Mouse (Mus musculus) CH12.LX (cell line): Measurements from ENCODE around the gene Usp18. TPM values are rescaled to one million over a fixed set of nuclear protein-coding genes. Genes with fewer than 3 reads are reported as not detected.

ENCODE experiments used
- DNase-seq: peaks from one replicate; pipeline ENCODE4 v3.0.0-alpha.2; 2013; ENCODE audit errors: extremely low read depth
- H3K27ac ChIP-seq: 2 replicates; pipeline ENCODE4 v1.5.1; 2012; ENCODE audit warnings: low read depth, mild to moderate bottlenecking, control low read depth, moderate library complexity; ENCODE audit not compliant: insufficient read depth
- H3K27me3 ChIP-seq: replicated peaks from 2 replicates; pipeline ENCODE3; 2012; ENCODE audit warnings: inconsistent platforms
- H3K36me3 ChIP-seq, 2 experiments: replicated peaks in 1 of 2; 2 replicates each; pipeline versions ENCODE3 to v1.6.1; 2012; ENCODE audit warnings: inconsistent platforms in 1 of 2, low read length in 1 of 2, mild to moderate bottlenecking in 1 of 2, mixed read lengths in 1 of 2, moderate library complexity in 1 of 2; ENCODE audit not compliant: control insufficient read depth in 1 of 2, insufficient read depth in 1 of 2
- H3K4me1 ChIP-seq, 2 experiments: 2 replicates each; pipeline ENCODE4 v1.6.1; 2012; ENCODE audit warnings: inconsistent platforms in 1 of 2, moderate library complexity in 1 of 2; ENCODE audit not compliant: insufficient read depth in 2 of 2, control insufficient read depth in 1 of 2
- H3K4me2 ChIP-seq: 2 replicates; pipeline ENCODE4 v1.6.1; 2012; ENCODE audit warnings: low read depth, mild to moderate bottlenecking, control low read depth; ENCODE audit not compliant: poor library complexity, insufficient read depth, severe bottlenecking
- H3K4me3 ChIP-seq, 3 experiments: fragments of 150-350 bp in 1 of 3; sonication (generic) in 1 of 3; replicated peaks in 1 of 3; 2 replicates each; pipeline versions ENCODE3 to v1.5.1; 2011 to 2012; ENCODE audit warnings: low read depth in 2 of 3, low read length in 2 of 3, mild to moderate bottlenecking in 2 of 3, moderate library complexity in 2 of 3, control low read depth in 1 of 3, improper control_type of control experiment in 1 of 3, inconsistent platforms in 1 of 3, mixed read lengths in 1 of 3; ENCODE audit not compliant: poor library complexity in 1 of 3
- H3K79me2 ChIP-seq: replicated peaks from 2 replicates; pipeline ENCODE4 v1.6.1; 2012; ENCODE audit warnings: mild to moderate bottlenecking, moderate library complexity; ENCODE audit not compliant: control insufficient read depth, poor library complexity, insufficient read depth, severe bottlenecking; ENCODE audit errors: extremely low read depth
- H3K9ac ChIP-seq: 2 replicates; pipeline ENCODE4 v1.6.1; 2012; ENCODE audit warnings: low read depth, mild to moderate bottlenecking, control low read depth, moderate library complexity; ENCODE audit not compliant: insufficient read depth
- H3K9me3 ChIP-seq: replicated peaks from 2 replicates; pipeline ENCODE3; 2012; ENCODE audit warnings: low read length, inconsistent platforms, mixed read lengths
- BHLHE40 ChIP-seq: IDR thresholded peaks from 2 replicates; pipeline ENCODE4 v1.6.1; 2011; ENCODE audit warnings: mild to moderate bottlenecking, low read depth, low read length, improper control_type of control experiment
- CTCF ChIP-seq, 2 experiments: IDR thresholded peaks in 1 of 2; conservative IDR thresholded peaks in 1 of 2; 2 replicates each; pipeline ENCODE4 v1.5.1; 2011 to 2012; ENCODE audit warnings: low read depth in 2 of 2, low read length in 2 of 2, improper control_type of control experiment in 1 of 2, inconsistent platforms in 1 of 2, mild to moderate bottlenecking in 1 of 2, moderate library complexity in 1 of 2
- EP300 ChIP-seq: IDR thresholded peaks from 2 replicates; pipeline ENCODE4 v1.6.1; 2011; ENCODE audit warnings: low read length, improper control_type of control experiment
- HCFC1 ChIP-seq: IDR thresholded peaks from 2 replicates; pipeline ENCODE4 v1.6.1; 2012; ENCODE audit warnings: low read depth, mild to moderate bottlenecking, inconsistent platforms, low read length, improper control_type of control experiment
- IRF4 ChIP-seq: IDR thresholded peaks from 2 replicates; pipeline ENCODE4 v1.6.1; 2014; ENCODE audit warnings: low read depth, mild to moderate bottlenecking, inconsistent platforms, low read length, improper control_type of control experiment
- MAFK ChIP-seq: IDR thresholded peaks from 2 replicates; pipeline ENCODE4 v1.6.1; 2011; ENCODE audit warnings: low read length, improper control_type of control experiment; ENCODE audit not compliant: insufficient replicate concordance
- MAX ChIP-seq: IDR thresholded peaks from 2 replicates; pipeline ENCODE4 v1.6.1; 2011; ENCODE audit warnings: low read length, improper control_type of control experiment
- MAZ ChIP-seq: IDR thresholded peaks from 2 replicates; pipeline ENCODE4 v1.6.1; 2012; ENCODE audit warnings: low read depth, mild to moderate bottlenecking, inconsistent platforms, low read length, improper control_type of control experiment, moderate library complexity
- MYC ChIP-seq: IDR thresholded peaks from 2 replicates; pipeline ENCODE4 v1.6.1; 2011; ENCODE audit warnings: low read depth, mild to moderate bottlenecking, improper control_type of control experiment, low read length
- RAD21 ChIP-seq: IDR thresholded peaks from 2 replicates; pipeline ENCODE4 v1.6.1; 2011; ENCODE audit warnings: low read depth, mild to moderate bottlenecking, low read length, improper control_type of control experiment, moderate library complexity
- SIN3A ChIP-seq: IDR thresholded peaks from 2 replicates; pipeline ENCODE4 v1.6.1; 2012; ENCODE audit warnings: low read length, improper control_type of control experiment, inconsistent platforms
- SMC3 ChIP-seq: IDR thresholded peaks from 2 replicates; pipeline ENCODE4 v1.6.1; 2011; ENCODE audit warnings: low read depth, low read length, improper control_type of control experiment
- TCF12 ChIP-seq: IDR thresholded peaks from 2 replicates; pipeline ENCODE4 v1.6.1; 2014; ENCODE audit warnings: low read depth, mild to moderate bottlenecking, inconsistent platforms, low read length, improper control_type of control experiment
- UBTF ChIP-seq: IDR thresholded peaks from 2 replicates; pipeline ENCODE4 v1.6.1; 2012; ENCODE audit warnings: low read depth, mild to moderate bottlenecking, inconsistent platforms, low read length, improper control_type of control experiment, moderate library complexity
- USF1 ChIP-seq: IDR thresholded peaks from 2 replicates; pipeline ENCODE4 v1.6.1; 2014; ENCODE audit warnings: low read depth, mild to moderate bottlenecking, inconsistent platforms, low read length, improper control_type of control experiment
- USF2 ChIP-seq: conservative IDR thresholded peaks from 2 replicates; pipeline ENCODE4 v1.6.1; 2011; ENCODE audit warnings: low read depth, low read length, improper control_type of control experiment
- ZC3H11A ChIP-seq: IDR thresholded peaks from 2 replicates; pipeline ENCODE4 v1.6.1; 2012; ENCODE audit warnings: low read depth, mild to moderate bottlenecking, inconsistent platforms, low read length, improper control_type of control experiment
- ZNF384 ChIP-seq: IDR thresholded peaks from 2 replicates; pipeline ENCODE4 v1.6.1; 2012; ENCODE audit warnings: low read depth, low read length, improper control_type of control experiment, inconsistent platforms
- dilution Hi-C: fragments of 300-500 bp; cut with MboI; formaldehyde crosslinking; loops from 2 replicates; pipeline ENCODE4 v1.14.3; 2020; ENCODE audit warnings: low sequenced_read_pairs; ENCODE audit not compliant: extremely low pct_unique_long_range_greater_than_20kb, extremely low pct_ligation_motif_present
- in situ Hi-C: fragments of 300-500 bp; cut with MboI; formaldehyde crosslinking; loops from 3 replicates; pipeline ENCODE4 v1.14.3; 2019; ENCODE audit warnings: low sequenced_read_pairs, low pct_ligation_motif_present, low pct_unique_long_range_greater_than_20kb, mixed read lengths
- polyA plus RNA-seq: library from polyadenylated mRNA; unstranded; fragments of >175 nt; gene quantifications from 2 replicates; pipeline ENCODE4 v1.2.1, GENCODE M21; 2012; ENCODE audit warnings: low read depth; ENCODE audit not compliant: insufficient read length
- total RNA-seq, 2 experiments: library from RNA; depleted of rRNA; stranded (reverse); fragments of 300-350 nt in 1 of 2; fragments of >200 nt in 1 of 2; gene quantifications; 2 replicates each; pipeline ENCODE4 v1.2.3; 2012 to 2014

Usp18 gene
- total and polyA plus RNA-seq, 3 experiments, result 0.36 to 1.5 (median 1.3) TPM

DNA sequence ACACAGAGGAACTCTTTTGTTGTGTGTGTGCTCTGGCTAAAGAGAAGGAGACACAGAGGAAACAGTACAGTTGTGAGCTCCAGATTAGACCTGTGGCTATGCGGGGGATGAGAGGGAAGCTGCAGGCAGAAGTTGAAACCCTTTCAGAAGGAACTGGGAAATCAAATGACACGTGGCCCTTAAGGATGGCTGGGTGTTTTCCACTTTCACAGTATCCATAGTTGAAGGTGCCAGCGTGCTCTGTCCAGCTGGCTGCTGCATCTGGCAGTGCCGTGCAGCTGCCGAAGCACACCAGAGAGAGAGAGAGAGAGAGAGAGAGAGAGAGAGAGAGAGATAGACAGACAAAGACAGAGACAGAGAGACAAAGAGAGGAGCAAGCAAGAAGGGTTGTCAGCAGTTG is 5.5 kb downstream of the Usp18 start:
- H3K36me3 ChIP-seq, result no peaks in the 10 kb centered on the region
- H3K4me3 ChIP-seq, result no peak overlapping the region
- dilution Hi-C loops (no loop called here), in situ Hi-C loops (no loop called here)
- H3K27me3 ChIP-seq, result peaks cover 5% of the 10 kb centered on the region
- peak overlapping the region; percentile 3; the same call in 1 of the 2 replicates for H3K4me2 ChIP-seq
- DNase-seq, result peak; percentile 29
- no peak overlapping the region for H3K9ac ChIP-seq
- H3K27ac ChIP-seq, result no peak overlapping the region
- peaks cover 13 to 33% of the 10 kb centered on the region in 2 experiments for H3K4me1 ChIP-seq
- peak; percentile 66 for TF ChIP-seq IRF4
- TF ChIP-seq EP300, result peak; percentile 65
- TF ChIP-seq HCFC1, result no peak
- no peak for TF ChIP-seq USF2
- TF ChIP-seq MAX, result peak; percentile 82
- TF ChIP-seq MYC, result peak; percentile 65
- peak; percentile 27; the same call in 1 of the 2 replicates for TF ChIP-seq USF1
- TF ChIP-seq SIN3A, result peak; percentile 30; the same call in 1 of the 2 replicates
- 0 out of 2 replicates have a peak, but pooled peaks have one; percentile 14 for TF ChIP-seq MAZ
- TF ChIP-seq TCF12, result peak; percentile 66; the same call in 1 of the 2 replicates
- no peak for TF ChIP-seq SMC3
- peak; percentile 64 for TF ChIP-seq BHLHE40
- no peaks in the 10 kb centered on the region for H3K79me2 ChIP-seq
- no peaks in the 10 kb centered on the region for H3K9me3 ChIP-seq

DNA sequence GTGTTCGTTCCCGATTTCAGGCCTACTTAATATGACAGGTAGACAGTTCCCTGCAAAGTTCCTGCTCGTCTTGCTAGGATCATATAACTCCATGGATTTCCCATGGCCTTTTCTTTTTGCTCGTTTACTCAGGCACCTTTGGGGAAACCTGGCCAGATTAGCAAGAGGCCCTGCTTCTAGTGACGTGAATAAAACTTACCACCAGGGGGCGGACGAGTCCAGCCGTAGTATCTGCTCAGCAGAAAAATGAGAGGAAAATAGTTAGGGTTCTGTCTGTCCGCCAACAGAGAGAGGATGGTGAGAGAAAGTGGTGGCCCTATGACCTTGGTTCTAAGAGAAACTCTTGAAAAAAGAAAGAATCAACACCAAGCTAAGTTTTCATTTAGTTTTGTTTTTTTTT is 14.8 kb downstream of the Usp18 start:
- Histone ChIP-seq H3K36me3 (peaks cover 0 to 21% of the 10 kb centered on the region in 2 experiments), H3K9ac (no peak overlapping the region), H3K4me2 (peak overlapping the region; percentile 45; the same call in 1 of the 2 replicates), H3K27me3 (no peaks in the 10 kb centered on the region), H3K27ac (no peak overlapping the region), H3K4me1 (peaks cover 7 to 23% of the 10 kb centered on the region in 2 experiments), H3K79me2 (no peaks in the 10 kb centered on the region), H3K4me3 (no peak overlapping the region), H3K9me3 (peaks cover 5% of the 10 kb centered on the region)
- in situ Hi-C loops, result no loop called here
- dilution Hi-C loops, result no loop called here
- DNase-seq, result peak; percentile 85
- TF ChIP-seq SMC3, result peak; percentile 84
- TF ChIP-seq ZNF384, result peak; percentile 39; the same call in 1 of the 2 replicates
- no peak for TF ChIP-seq UBTF
- TF ChIP-seq RAD21, result peak; percentile 80
- TF ChIP-seq MAZ, result no peak
- peak; percentile 28; the same call in 1 of the 2 replicates for TF ChIP-seq ZC3H11A
- TF ChIP-seq CTCF (conservative IDR thresholded peaks at IDR 0.05 in 1 of 2, IDR thresholded peaks at IDR 0.05 in 1 of 2; ENCODE audit: low read depth in 2 of 2, low read length in 2 of 2), result peak; percentile 54 to 89
- no peak; the same call in 1 of the 2 replicates for TF ChIP-seq HCFC1
- TF ChIP-seq MAFK, result peak; percentile 88
